Mouse (Mus musculus) MEL-GATA-1-ER (cell line): ENCODE data around the gene Ythdf1.

ENCODE experiments used
- DNase-seq: peaks from one replicate; pipeline ENCODE4 v3.0.0-alpha.2; 2012; ENCODE audit warnings: low read depth; ENCODE audit errors: extremely low read depth

The Ythdf1 gene

DNA sequence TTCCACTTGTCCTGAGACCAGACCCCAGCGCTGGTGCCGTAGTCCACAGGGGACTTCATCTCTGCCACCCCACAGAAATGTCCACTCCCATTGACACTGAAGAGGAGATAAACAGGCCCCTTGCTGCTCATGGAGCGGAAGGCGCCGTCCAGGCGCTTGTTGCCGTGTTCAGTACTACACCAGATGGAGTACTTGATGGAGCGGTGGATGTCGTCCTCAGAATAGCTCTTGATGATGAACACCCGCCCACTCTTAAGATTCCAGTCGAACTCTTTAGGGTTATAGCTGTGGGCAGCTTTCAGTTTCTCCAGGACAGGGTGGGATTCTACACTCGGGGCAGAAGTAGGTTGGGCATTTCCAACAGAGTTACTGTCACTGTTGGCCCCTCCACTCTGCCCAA, 9.8 kb downstream of the Ythdf1 start:
- DNase-seq: no peak

DNA sequence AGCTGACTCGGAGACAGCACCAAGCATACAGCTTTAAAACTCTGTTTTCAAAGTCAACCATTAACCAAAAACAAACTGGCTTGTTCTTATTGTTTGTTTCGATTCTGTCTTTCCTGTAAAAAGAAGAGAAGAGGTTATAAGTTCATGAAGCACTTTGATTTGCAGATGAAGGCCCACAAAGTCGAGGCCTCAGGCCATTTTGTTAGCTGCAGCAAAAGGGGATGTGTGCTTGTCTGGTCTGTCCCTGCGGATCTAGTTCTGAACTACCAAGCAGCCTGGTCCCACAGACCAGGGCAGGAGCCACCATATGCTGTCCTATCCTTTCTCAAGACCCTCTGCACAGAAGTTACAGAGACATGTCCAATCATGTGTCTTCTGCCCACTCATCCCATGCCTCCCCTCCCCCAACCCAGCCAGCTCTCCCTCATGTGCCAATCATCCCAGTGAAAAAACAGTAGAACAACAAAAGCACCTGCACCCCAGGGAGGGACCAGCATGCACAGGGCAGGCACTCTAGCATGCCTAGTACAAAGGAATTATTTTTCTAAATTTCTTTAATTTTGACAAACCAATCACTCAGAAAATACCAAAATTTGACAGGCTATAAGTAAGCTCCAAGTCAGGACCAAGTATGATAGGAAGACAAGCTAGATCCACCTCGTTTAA, 15.1 kb downstream of the Ythdf1 start:
- DNase-seq: no peak

DNA sequence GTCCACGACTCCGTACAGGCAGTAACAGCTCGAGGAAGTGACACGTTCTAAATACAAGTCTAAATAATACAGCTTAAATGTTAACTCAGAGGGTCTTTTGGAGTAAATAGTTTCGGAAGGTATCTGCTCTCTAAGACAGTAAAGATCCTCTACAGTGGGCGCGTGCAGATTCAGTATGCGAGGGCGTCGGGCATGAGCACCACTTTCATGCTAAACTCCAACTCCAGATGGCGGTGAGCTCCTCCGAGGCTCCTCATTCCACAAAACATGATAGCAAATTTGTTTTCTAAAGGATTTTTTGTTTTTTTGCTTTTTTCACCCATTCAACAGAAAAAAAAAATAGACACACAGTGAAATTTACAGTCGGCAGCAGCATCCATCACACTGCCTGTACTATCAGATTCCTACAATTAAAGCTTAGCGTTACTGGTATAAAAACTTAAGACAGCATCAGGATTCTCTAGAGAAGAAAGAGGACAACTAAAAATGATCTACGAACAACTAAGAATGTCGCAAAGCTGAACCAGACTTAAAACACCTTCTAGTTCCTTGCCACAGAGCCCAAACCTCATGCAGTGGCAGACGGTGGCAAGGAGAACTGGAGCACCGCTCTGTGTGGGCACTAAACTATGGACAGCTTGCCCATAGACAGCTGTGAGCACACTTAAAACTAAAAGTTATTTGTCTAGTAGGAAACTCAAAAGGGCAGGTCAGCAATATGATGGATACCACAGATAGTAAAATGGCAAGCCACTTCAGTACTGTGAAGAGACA, 16.1 kb downstream of the Ythdf1 start:
- no peak for DNase-seq

DNA sequence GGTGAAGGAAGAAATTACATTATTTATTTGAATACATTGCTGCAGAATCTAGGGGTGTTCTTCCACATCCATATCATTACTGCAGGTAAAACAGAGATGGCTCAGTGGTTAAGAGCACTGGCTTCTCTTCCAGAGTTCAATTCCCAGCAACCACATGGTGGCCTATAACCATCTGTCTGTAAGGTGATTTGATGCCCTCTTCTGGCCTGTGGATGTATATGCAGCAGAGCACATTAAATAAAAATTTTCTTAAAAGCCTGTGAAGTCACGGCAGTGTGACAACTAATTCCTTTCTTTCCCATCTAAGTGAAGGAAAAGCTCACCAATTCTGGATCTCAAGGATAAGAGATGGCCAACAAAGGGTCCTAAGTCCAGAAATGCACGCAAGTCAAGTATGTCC, 18.7 kb downstream of the Ythdf1 start:
- DNase-seq: peak; percentile 26

DNA sequence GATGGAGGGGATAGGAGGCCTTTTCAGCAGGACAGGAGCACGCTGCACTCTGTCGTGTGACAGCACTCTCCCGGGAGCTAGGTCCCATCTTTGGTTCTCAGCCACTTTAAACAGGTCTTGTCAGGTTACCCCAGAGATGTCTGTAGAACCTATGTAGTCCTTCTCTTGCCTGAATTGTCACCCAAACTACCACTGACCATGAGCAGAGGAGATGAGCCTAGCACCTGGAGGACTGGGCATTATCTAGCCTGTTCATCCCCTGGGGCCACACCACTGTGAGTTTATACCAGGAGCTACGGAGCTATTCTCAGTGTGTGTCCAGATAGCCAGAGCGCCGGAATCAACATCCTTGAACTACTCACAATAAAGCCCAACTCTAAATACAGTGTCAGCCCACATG, 22.9 kb downstream of the Ythdf1 start:
- DNase-seq: no peak

DNA sequence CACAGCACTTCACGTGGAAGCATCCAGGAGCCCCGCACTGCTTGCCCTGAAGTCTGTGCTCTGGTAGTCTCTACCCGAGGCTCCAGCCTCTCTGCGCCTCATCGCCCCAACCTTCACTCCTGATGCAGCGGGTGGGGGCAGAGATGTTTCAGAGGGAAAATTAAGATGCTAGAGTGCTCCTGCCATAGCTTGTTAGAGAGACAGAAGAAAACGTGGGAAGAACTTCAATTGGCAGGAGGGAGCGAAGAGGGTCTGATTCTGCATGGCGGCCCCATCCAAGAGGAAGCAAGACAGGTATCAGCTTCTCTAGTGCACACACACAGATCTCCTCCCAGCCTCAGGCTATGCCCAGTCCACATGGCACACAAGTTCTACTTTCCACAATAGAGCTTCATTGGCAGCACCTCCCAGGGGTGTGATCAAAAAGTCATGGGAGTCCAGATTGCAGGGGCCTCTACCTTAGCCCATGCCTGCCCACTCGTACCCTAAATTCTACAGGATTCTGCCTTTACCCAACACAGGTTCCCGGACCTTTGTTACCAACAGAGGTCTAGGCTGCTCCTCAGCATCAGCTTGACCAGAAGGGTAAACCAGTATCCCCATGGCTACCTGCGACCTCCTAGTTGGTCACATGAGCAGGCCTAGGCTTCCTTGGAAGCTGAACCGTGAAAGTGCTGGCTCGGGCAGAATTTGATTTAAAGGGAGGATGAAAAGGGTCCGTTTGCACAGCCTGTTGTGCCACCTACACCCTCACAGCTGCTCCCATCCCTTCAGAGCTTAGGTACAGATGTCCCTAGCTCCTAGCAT, 23.7 kb downstream of the Ythdf1 start:
- no peak for DNase-seq

DNA sequence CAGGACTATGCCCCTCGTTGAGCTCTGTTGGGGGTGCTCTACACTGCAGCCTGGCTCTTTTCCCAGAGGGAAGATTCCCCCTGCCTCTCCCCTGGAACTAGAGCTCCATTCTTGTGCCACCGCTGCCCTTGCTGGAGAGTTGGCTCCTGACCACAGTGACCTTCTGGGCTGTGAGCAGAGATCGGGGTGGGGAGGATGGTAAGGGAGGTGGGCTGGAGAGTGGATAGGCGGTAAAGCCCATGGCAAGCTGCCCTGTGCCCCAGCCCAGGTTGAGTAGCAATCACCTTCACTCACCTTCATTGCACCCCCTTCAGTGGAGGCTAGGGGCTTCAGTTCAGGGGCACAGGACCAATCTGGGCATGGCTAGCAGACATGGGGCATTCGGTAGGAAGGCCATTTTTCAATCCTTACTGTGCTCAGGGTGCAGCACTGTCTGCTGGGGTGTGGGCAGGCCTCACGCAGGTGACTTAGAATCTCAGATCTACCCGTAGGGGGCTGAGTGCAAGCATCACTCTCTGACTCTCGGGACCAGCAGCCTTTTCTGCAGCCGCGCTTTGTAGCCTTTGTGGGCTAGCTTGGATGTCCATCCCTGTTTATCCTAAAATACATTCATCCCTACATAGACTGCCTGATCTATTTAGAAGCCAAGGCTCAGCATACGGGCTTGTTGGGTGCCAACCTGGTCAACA, 24.8 kb downstream of the Ythdf1 start:
- no peak for DNase-seq

DNA sequence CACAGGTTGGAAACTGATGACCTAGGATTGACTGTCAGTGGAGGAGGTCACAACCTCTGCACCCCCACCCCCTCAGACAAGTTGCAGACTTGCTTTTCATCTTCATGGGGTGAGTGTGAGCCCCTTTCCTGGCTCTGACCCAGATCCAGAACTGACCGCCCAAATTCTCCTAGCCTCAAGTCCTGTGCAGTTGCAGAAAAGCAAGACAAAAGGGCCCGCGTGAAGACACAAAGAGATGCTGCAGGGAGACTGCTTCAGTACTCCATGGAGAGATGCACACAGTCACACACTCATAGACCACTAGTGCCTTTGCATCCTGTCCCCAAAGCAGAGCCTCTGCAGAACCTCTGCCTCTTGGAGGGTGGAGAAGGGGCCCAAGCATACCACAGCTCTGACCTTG, 25.4 kb downstream of the Ythdf1 start:
- no peak for DNase-seq

DNA sequence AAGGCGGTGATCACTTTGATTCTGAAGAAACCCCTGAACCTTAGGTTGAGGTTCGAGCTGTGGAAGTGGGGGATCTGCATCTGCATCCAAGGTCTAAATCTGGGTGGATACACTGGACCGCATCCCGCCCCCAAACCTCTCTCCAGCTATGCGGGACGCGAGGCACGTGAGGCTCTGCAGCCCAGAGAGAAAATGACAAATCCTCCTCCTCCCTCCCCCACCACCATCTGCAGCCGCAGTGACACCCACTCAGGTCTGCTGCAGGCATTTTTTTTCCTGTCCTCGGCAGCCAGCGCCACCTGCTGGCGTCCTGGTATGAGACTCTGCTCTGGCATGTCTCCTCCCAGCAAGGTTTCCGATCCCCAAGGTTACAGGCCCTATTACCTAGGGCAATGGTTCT, 26.0 kb downstream of the Ythdf1 start:
- no peak for DNase-seq

DNA sequence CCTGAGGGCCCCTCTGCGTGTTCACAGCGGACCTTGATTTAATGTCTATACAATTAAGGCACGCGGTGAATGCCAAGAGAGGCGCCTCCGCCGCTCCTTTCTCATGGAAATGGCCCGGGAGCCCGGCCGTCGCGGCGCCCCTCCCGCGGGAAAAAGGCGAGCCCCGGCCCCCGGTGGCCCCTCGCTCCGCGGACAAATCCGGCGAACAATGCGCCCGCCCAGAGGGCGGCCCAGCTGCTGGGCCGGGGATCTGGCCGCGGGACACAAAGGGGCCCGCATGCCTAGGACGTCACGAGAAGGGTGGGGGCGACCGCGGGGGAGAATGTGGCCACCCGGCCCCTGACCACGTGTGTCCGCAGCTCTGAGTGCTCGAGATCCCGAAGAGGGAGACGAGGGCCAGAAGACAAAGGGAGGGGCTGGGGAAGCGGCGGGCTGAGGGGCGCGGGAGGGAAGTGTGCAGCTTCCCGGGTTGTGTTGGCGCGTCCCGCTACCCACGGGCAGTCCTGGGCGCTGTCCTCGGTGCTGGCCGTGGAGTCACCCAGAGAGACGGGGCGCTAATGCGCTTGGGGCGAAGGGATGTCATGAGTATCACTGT, 26.6 kb downstream of the Ythdf1 start:
- no peak for DNase-seq

DNA sequence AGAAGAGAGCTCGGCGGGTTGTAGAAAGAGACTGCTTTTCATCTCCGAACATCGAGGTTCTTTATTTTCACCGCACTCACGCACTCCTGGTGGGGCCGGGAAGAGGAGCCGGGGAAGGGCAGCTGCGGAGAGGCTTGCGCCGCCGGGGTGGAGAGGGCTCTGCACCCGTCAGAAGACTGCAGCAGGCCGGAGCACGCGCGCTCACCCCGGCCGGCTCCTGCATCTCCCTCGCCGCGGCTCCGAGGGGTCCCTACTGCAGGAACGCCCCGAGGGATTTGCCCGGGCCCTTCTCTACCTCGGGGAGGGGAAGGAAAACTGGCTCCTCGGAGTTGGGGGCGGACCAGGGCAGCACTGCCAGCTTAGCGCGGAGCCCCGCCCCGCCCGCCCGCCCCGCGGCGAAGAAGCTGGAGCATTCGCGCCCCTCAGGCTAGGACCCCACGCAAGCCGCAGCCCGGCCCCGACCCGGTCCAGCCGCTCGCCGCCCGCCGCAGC, 27.2 kb downstream of the Ythdf1 start:
- DNase-seq: no peak

DNA sequence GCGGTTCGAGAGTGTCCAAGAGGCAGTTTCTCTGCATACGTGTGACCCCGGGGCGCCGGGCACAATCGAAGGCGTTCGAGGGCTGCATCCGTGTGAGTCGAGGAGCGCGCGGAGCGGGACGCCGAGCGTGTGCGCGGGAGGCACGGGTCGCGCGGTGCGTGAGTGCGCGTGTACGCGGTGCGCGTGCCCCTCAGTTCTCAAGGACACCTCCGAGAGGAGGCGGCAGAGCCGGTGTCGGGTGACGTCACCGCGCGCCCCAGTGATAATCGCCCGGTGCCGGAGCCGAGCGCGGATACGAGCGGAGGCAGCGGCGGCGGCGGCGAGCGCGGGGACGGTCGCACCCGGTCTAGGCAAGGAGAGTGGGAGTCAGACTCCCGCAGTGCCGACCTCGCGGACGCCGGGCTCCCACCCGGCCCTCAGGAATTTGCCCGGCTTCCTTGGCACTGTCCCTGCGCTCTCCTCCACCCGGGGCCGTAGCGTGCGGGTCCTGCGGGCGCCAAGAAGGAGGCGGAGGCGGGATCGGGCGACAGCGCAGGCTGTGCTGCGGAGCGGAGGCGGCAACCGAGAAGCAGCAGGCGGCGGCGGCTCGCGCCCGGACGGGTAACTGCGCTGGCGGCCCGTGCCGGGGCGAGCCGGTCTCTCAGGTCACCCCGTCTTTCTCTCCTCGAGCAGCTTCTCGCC, 27.8 kb downstream of the Ythdf1 start:
- DNase-seq: no peak

DNA sequence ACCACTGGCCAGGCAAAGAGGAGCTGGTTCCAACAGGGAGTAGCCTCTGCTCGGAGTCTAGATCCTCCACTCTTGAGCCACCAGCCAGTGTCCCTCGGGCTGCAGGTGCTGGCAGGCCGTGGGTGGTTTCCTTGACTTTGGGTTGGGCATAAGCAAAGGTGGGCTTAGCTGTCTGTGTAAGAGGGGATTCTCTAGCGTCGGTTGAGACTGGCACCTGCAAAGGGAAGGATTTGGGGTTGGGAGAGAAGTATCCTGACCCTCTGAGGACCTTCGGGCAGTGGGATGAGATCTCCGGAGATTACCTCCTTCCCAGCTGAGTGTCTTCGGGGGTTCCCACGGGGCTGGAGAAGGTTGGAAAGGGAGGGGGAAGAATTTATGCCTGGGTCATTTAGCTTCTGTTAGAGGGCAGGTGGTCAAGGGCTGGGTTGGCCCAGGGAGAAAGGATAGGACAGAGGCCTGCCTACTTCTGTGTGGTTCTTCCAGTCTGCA, 28.9 kb downstream of the Ythdf1 start:
- no peak for DNase-seq

DNA sequence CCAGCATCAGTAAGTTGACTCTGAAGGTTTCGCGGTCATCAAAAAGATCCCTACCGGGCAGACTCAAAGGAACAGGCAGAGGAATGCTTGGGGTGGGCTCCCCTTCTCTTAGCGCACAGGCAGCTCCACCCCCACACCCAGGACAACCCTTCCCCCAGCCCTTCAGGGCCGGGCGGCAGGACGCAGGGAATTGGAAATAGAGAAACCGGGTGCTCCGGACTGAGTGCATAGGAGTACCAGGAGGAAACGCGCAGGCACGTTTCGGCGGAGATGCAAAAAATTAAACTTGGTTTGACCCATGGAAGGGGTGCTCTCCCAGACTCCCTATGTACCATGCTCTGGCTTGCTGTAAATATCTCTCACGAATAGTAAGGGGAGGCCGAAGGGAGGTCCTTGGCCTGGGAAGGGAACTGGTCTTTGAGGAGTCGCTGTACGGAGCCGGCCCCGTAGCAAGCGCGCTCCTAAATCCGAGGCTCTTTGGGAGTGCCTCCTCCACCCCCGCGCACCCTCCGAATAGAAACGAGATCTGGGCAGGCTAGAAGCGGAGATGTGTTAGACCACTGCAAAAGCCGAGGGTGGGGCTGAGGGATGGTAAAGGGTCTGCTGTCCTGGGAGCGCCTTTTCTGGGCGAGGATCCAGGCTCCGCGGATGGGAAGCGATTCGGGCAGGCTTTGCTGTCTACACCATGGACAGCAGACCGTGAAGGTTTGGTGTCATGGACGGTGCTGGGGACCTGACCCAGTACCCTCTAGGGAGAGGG, 29.5 kb downstream of the Ythdf1 start:
- DNase-seq: no peak

DNA sequence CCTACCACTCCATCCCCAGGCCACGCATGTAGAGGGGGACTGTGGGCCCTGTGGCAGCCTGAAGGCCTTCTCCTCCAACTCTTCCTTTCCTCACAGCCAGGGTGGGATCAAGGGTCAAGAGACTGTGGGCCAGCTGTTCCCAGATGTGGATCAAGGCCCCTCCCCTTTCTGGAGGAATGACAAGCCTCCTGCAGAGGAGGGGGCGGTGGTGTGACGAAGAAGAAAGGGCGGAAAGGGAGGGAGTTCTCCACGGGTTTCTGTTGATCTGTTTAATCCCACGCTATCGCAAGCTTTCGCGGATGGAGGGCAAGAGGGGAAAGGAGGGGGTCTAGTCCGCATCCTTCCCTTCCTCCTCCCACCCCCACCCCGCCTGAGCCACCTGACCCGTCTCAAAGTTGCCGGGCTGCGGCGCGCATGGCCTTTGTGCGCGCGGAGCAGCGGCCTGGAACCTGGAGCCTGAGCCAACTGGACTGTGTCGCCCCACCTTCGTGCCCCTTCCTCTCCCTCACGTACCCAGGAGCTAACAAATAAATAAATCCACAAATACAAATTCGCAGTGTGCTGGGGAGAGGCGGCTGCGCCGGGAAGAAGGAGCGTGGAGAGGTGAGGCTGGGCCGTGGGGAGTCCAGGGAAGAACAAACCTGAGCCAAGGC, 30.2 kb downstream of the Ythdf1 start:
- DNase-seq: no peak

DNA sequence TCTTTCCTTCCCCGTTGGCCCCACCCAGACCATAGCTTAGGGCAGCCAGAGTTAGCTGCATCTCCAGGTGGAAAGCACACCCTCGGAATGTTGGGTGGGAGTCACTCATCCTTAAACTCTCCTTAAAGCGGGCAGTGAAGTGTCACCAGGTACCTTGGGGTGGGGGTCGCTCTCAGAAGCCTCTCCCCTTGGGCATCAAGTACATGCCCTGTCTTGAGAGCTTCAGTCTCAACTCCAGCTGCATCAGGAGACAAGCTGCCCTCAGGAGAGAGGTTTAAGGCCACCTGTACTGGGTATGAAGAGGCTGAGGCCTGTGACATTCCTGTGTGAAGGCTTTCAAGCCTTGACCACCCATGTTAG, 30.8 kb downstream of the Ythdf1 start:
- no peak for DNase-seq

DNA sequence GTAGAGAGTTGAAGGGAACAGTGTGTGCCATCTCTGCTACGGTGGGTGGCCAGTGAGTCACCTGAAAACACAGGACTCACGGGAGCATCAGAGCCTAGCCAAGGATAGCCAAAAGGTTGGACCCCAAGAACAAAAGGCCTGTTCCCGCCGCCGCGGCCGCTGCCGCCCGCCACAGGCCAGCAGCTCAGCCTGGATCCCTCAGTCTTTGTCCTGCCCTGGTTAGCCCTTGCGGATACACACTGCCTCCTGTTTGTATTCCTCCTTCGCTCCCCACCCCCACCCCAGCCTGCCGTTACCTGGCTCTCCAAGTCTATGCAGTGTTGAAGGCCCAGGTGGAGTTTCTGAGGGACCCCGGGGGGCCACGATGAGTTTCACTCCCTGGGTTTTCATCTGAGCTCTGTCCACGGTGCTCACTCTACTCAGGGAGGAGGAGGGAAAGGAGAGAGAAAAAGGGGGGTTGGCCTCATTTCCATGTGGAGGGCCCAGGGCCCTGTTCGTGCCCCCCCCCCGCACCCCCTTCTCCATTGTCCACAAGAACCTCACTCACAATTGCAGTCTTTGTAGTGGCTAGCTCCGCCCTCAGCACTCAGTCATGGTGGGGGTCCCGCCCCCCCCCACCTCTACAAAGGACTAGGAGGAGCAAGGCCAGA, 31.4 kb downstream of the Ythdf1 start:
- no peak for DNase-seq

DNA sequence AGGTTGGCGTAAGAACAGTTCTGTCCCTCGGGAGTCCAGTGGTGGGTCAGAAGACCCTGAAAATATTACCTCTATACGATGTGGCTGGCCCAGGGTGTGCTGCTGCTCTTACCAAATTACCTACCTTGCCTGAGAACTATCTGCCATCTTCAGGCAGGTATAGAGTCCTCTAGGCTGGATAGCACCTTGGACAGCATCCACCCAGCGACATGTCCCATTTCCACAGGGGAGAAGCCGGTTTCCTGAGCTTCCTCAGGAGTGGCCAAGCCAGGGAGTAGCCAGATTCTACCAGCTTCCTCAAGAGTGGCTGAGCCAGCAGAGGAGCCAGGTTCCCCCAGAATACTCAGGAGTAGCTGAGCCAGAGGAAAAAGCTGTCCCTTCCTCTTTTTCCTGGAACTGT, 35.5 kb downstream of the Ythdf1 start:
- DNase-seq: no peak

DNA sequence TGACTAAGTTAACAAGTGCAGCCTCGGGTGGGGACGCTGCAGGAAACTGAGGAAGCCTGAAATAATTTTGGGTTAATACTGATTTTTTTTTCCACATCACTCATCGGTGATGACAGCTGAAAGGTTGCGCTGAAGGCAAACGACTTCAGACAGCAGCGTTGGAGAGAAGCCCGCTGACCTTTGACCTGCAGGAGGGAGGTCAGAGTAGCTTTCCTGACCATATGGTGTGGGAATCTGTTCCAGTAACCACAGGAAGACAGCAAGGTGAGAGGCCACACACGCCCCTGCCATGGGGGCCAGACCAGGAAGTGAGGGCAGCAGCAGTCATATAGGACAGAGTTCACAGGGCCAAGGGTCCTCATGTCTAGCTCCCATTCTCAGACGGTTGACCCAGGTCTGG, 39.5 kb downstream of the Ythdf1 start:
- DNase-seq: no peak
